In the genomic region with DNA sequence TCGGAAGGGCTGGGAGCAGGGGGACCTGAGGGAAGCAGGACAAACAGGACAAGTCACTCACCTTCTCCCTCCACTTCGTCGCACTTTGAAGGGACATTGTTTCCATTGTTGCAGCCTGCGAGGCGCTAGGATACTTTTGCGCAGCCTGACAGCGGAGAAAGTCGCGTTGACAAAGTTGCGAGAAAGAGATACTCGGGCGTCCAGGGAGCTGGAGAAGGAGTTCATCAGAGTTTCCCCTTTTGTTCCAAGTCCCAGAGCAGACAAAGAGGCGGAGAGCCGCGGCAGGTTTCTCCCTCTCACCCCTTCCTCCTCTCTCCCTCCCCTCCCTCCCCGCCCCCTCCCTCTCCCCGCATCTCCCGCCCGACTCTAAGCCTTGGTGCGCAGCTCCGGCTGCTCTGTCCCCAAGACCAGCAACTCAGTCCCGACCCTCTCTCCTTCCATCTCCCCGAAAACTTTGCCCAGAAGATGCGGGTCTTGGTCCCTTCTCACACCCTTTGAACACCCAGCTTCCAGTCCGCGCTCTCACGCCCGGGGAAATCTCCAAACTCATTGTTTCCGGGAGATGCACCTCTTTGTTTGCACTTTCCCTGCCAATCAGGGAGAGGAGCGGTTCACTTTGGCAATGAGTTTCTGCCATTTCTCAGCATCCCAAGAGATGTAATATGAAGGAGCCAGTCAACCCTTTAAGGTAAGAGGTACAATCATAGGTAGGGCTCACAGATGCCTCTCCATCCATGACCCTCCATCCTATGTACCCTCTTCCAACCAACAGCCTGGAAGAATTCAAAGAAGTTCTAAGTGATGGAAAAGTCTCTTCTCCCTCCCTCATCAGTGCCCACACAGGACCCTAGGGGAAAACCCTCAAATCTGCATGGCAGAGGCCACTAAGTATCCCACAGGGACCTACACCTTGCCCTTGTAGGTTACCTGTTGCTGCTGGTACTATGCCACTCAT, we compare ENCODE assay signal across 8 mouse cellular contexts.
DNase-seq lines count a peak whose midpoint lies in the region; ATAC-seq lines count a peak whose summit lies in the region.

No protein-coding gene starts in this region.

- peak overlapping the region; percentile 72 for H3K4me3 ChIP-seq in embryonic facial prominence, embryonic 10.5 days
- peak overlapping the region; percentile 55 for H3K4me3 ChIP-seq in limb, embryonic 15.5 days
- H3K4me3 ChIP-seq in neural tube, embryonic 11.5 days (ENCODE audit: low read depth, low read length), result peak overlapping the region; percentile 68

- H3K4me1 ChIP-seq in embryonic facial prominence, embryonic 10.5 days, result peaks cover 55% of the 10 kb centered on the region
- peaks cover 32% of the 10 kb centered on the region for H3K4me1 ChIP-seq in limb, embryonic 15.5 days
- H3K4me1 ChIP-seq in neural tube, embryonic 11.5 days (ENCODE audit: control insufficient read depth, insufficient read depth, low read length), result peaks cover 20% of the 10 kb centered on the region

- H3K27ac ChIP-seq in embryonic facial prominence, embryonic 10.5 days (replicated peaks), result peak overlapping the region; percentile 91
- H3K27ac ChIP-seq in limb, embryonic 15.5 days, result no peak overlapping the region
- H3K27ac ChIP-seq in neural tube, embryonic 11.5 days (ENCODE audit: low read depth, low read length), result peak overlapping the region; percentile 35; the same call in 1 of the 2 replicates

- peak overlapping the region; percentile 53 for H3K9ac ChIP-seq in limb, embryonic 15.5 days
- peak overlapping the region; percentile 87 for H3K9ac ChIP-seq in neural tube, embryonic 11.5 days (ENCODE audit: low read length)

- WGBS in embryonic facial prominence, embryonic 10.5 days, result 1% methylated on average over 30 of the region's 30 CpGs
- WGBS in limb, embryonic 15.5 days, result under 1% methylated on average over 29 of the region's 30 CpGs
- under 1% methylated on average over 29 of the region's 30 CpGs for WGBS in neural tube, embryonic 11.5 days

- peaks cover 52% of the 10 kb centered on the region for H3K27me3 ChIP-seq in embryonic facial prominence, embryonic 10.5 days (replicated peaks; ENCODE audit: low read depth, poor library complexity, severe bottlenecking)
- peaks cover 21% of the 10 kb centered on the region for H3K27me3 ChIP-seq in limb, embryonic 15.5 days
- peaks cover 4% of the 10 kb centered on the region; the same call in 1 of the 2 replicates for H3K27me3 ChIP-seq in neural tube, embryonic 11.5 days (ENCODE audit: control insufficient read depth, insufficient read depth, low read length)

- no peak for ATAC-seq in limb, embryonic 15.5 days (ENCODE audit: insufficient number of reproducible peaks, low FRiP score, low TSS enrichment, low read depth)
- peak; percentile 66; the same call in 1 of the 2 replicates for ATAC-seq in neural tube, embryonic 11.5 days (ENCODE audit: insufficient read depth, low FRiP score, low TSS enrichment)

- H3K36me3 ChIP-seq in embryonic facial prominence, embryonic 10.5 days (replicated peaks), result no peaks in the 10 kb centered on the region
- H3K36me3 ChIP-seq in limb, embryonic 15.5 days, result no peaks in the 10 kb centered on the region
- no peaks in the 10 kb centered on the region for H3K36me3 ChIP-seq in neural tube, embryonic 11.5 days (ENCODE audit: control insufficient read depth, insufficient read depth, low read length)

- H3K9me3 ChIP-seq in embryonic facial prominence, embryonic 10.5 days, result no peaks in the 10 kb centered on the region
- no peaks in the 10 kb centered on the region for H3K9me3 ChIP-seq in limb, embryonic 15.5 days
- no peaks in the 10 kb centered on the region for H3K9me3 ChIP-seq in neural tube, embryonic 11.5 days (ENCODE audit: control insufficient read depth, low read length)

- peak; percentile 14 to 17 for DNase-seq in layer of hippocampus, postnatal 10 days (ENCODE audit: low spot score in 2 of 2)
- no peak for DNase-seq in layer of hippocampus, adult 9-11 months
- DNase-seq in embryonic facial prominence, embryonic 10.5 days (ENCODE audit: low spot score), result peak; percentile 79
- peak; percentile 40 to 50 for DNase-seq in heart, postnatal 36 days
- DNase-seq in neural tube, embryonic 11.5 days (ENCODE audit: low spot score), result peak; percentile 71
- no peak for DNase-seq in urinary bladder, adult 2 months (ENCODE audit: low spot score)
- no peak for DNase-seq in frontal cortex, adult 2 months (ENCODE audit: extremely low spot score in 1 of 2, low spot score in 1 of 2)

- intact Hi-C loops in heart, postnatal 36 days (cut with DNase I), result loop anchor here (1.0 to 5.0 kb wide), 5 partner anchors 46 to 463 kb away; no protein-coding TSS in a partner anchor

- H3K4me2 ChIP-seq in limb, embryonic 15.5 days, result peak overlapping the region; percentile 65
- H3K4me2 ChIP-seq in neural tube, embryonic 11.5 days (ENCODE audit: low read depth), result peak overlapping the region; percentile 83

Comparison
In these comparisons a context has a peak if more than half of its experiments do, and no peak if none do; other contexts are left out.
1. DNase-seq: peak in layer of hippocampus, postnatal 10 days (2 of 2), embryonic facial prominence, embryonic 10.5 days (single experiment), heart, postnatal 36 days (2 of 2) and neural tube, embryonic 11.5 days (single experiment); none in layer of hippocampus, adult 9-11 months (single experiment), urinary bladder, adult 2 months (single experiment) and frontal cortex, adult 2 months (0 of 2).
2. Peak in every context shown above with its lines, with median percentiles within 50 percentile points of each other: H3K4me3 ChIP-seq.